In genomic region chr9:58055666-58056065, GRCm38 (mm10) we compare ENCODE assay signal across 16 mouse cellular contexts. TPM values are rescaled to one million over a fixed set of nuclear protein-coding genes. Genes with fewer than 3 reads are reported as not detected.
DNase-seq lines count a peak whose midpoint lies in the region; ATAC-seq and TF ChIP-seq lines count a peak whose summit lies in the region.
"Had no signal": no experiment of that assay in that cellular context is flagged by ENCODE, and none has a peak within 500 bp of the region (broad histone marks: within the 10 kb centered on the region; RNA-seq: fewer than 3 reads in every experiment).

No protein-coding gene starts in this region.

- DNase-seq in kidney, adult 11 months, result peak; percentile 46
- no peak for DNase-seq in kidney, postnatal 14 days
- DNase-seq in neural tube, embryonic 10.5 days (ENCODE audit: extremely low spot score, low spot score), result no peak
- no peak for DNase-seq in forebrain, postnatal 0 days
- no peak for DNase-seq in liver, postnatal 0 days
- no peak for DNase-seq in left cerebral cortex, adult 11 months (ENCODE audit: low spot score)
- no peak for DNase-seq in heart, postnatal 4 days
- DNase-seq: adrenal gland, postnatal 14 days; cerebellum, adult 9-10 months; embryo, embryonic 11 days; liver; lung, adult 2 months; lung, postnatal 4 days; right cerebral cortex, adult 18-20 months had no signal

- peaks cover 8% of the 10 kb centered on the region for H3K4me1 ChIP-seq in neural tube, embryonic 14.5 days (ENCODE audit: control insufficient read depth, insufficient read depth, low read length)
- H3K4me1 ChIP-seq in forebrain, postnatal 0 days (ENCODE audit: insufficient read depth), result peaks cover 27% of the 10 kb centered on the region
- no peaks in the 10 kb centered on the region for H3K4me1 ChIP-seq in liver, postnatal 0 days (ENCODE audit: insufficient read depth)
- H3K4me1 ChIP-seq: stomach, embryonic 15.5 days had no signal

- H3K27ac ChIP-seq in neural tube, embryonic 14.5 days (ENCODE audit: low read depth, low read length), result no peak overlapping the region
- H3K27ac ChIP-seq in forebrain, postnatal 0 days (ENCODE audit: low read depth, low read length), result no peak overlapping the region
- H3K27ac ChIP-seq in liver, postnatal 0 days (ENCODE audit: low read depth), result no peak overlapping the region
- H3K27ac ChIP-seq: stomach, embryonic 15.5 days had no signal

- H3K9ac ChIP-seq in neural tube, embryonic 14.5 days (replicated peaks; ENCODE audit: low read depth, low read length), result 0 out of 2 replicates have a peak overlapping the region, but pooled peaks have one; percentile 7
- no peak overlapping the region for H3K9ac ChIP-seq in forebrain, postnatal 0 days
- H3K9ac ChIP-seq in liver, postnatal 0 days (replicated peaks), result no peak overlapping the region
- H3K9ac ChIP-seq: stomach, embryonic 15.5 days had no signal

- no peak overlapping the region for H3K4me2 ChIP-seq in neural tube, embryonic 14.5 days (ENCODE audit: low read depth, low read length)
- no peak overlapping the region for H3K4me2 ChIP-seq in forebrain, postnatal 0 days (ENCODE audit: low read depth)
- H3K4me2 ChIP-seq in liver, postnatal 0 days (ENCODE audit: low read depth, low read length), result no peak overlapping the region
- H3K4me2 ChIP-seq: stomach, embryonic 15.5 days had no signal

- TF ChIP-seq EP300 in liver, postnatal 0 days (IDR thresholded peaks at IDR 0.05; ENCODE audit: low read depth), result no peak

- no peak overlapping the region for H3K4me3 ChIP-seq in neural tube, embryonic 14.5 days (ENCODE audit: low read depth, low read length)
- no peak overlapping the region for H3K4me3 ChIP-seq in forebrain, postnatal 0 days (ENCODE audit: low read depth, low read length)
- no peak overlapping the region for H3K4me3 ChIP-seq in liver, postnatal 0 days (ENCODE audit: low read depth, low read length)
- H3K4me3 ChIP-seq: stomach, embryonic 15.5 days had no signal

- H3K9me3 ChIP-seq in neural tube, embryonic 14.5 days (ENCODE audit: control insufficient read depth, low read length), result no peaks in the 10 kb centered on the region
- H3K9me3 ChIP-seq in forebrain, postnatal 0 days (ENCODE audit: low read length), result no peaks in the 10 kb centered on the region
- H3K9me3 ChIP-seq in liver, postnatal 0 days (ENCODE audit: low read length), result no peaks in the 10 kb centered on the region
- H3K9me3 ChIP-seq: stomach, embryonic 15.5 days had no signal

- ATAC-seq in neural tube, embryonic 14.5 days (ENCODE audit: low read depth), result no peak
- peak; percentile 33; the same call in 1 of the 2 replicates for ATAC-seq in forebrain, postnatal 0 days
- no peak for ATAC-seq in liver, postnatal 0 days

- TF ChIP-seq CTCF in forebrain, postnatal 0 days (IDR thresholded peaks at IDR 0.05; ENCODE audit: low read depth), result no peak
- no peak for TF ChIP-seq CTCF in liver, postnatal 0 days (IDR thresholded peaks at IDR 0.05; ENCODE audit: low read depth)

- H3K36me3 ChIP-seq in neural tube, embryonic 14.5 days (ENCODE audit: control insufficient read depth, insufficient read depth, low read length), result no peaks in the 10 kb centered on the region
- H3K36me3 ChIP-seq in forebrain, postnatal 0 days (ENCODE audit: insufficient read depth), result no peaks in the 10 kb centered on the region
- no peaks in the 10 kb centered on the region for H3K36me3 ChIP-seq in liver, postnatal 0 days (replicated peaks; ENCODE audit: insufficient read depth, low read length)
- H3K36me3 ChIP-seq: stomach, embryonic 15.5 days had no signal

- 64% methylated on average over 5 of the region's 5 CpGs for WGBS in neural tube, embryonic 14.5 days
- 75% methylated on average over 5 of the region's 5 CpGs for WGBS in forebrain, postnatal 0 days
- 79% methylated on average over 5 of the region's 5 CpGs for WGBS in liver, postnatal 0 days (ENCODE audit: insufficient replicate concordance)

- no peaks in the 10 kb centered on the region for H3K27me3 ChIP-seq in neural tube, embryonic 14.5 days (ENCODE audit: control insufficient read depth, insufficient read depth, low read length)
- no peaks in the 10 kb centered on the region for H3K27me3 ChIP-seq in forebrain, postnatal 0 days (ENCODE audit: insufficient read depth, low read length)
- 0 out of 2 replicates have a peak, but pooled peaks cover 6% of the 10 kb centered on the region for H3K27me3 ChIP-seq in liver, postnatal 0 days (ENCODE audit: insufficient read depth, low read length)
- H3K27me3 ChIP-seq: stomach, embryonic 15.5 days had no signal

RNA-seq across cellular contexts. Expression of gene Stra6, which starts 7.9 kb away (rescaled TPM):
- 6.0 and 28.4 TPM in 2 replicates for polyA plus RNA-seq in neural tube, embryonic 14.5 days (2014; fragmentation: Nextera tagmentation; extraction: Ambion mirVana)
- 13.9 and 16.2 TPM in 2 replicates for total RNA-seq in forebrain, postnatal 0 days (2014; rRNA removed)
- polyA plus RNA-seq in forebrain, postnatal 0 days (2015; fragmentation: Nextera tagmentation; extraction: Ambion mirVana), result 9.6 and 11.0 TPM in 2 replicates
- not detected in 2 replicates for polyA plus RNA-seq in liver, postnatal 0 days (2015; fragmentation: Nextera tagmentation; extraction: Ambion mirVana)
- under 1 TPM; 0.11 to 0.26 TPM for total RNA-seq in heart, postnatal 4 days (2021)

RNA-seq across cellular contexts. Expression of gene Cyp11a1, which starts 49.5 kb away (rescaled TPM):
- polyA plus RNA-seq in neural tube, embryonic 14.5 days (2014; fragmentation: Nextera tagmentation; extraction: Ambion mirVana), result 0.43 and 0.71 TPM in 2 replicates
- total RNA-seq in forebrain, postnatal 0 days (2014; rRNA removed), result 0.29 and 1.2 TPM in 2 replicates
- 0.77 and 0.88 TPM in 2 replicates for polyA plus RNA-seq in forebrain, postnatal 0 days (2015; fragmentation: Nextera tagmentation; extraction: Ambion mirVana)
- 0.43 and 0.51 TPM in 2 replicates for polyA plus RNA-seq in liver, postnatal 0 days (2015; fragmentation: Nextera tagmentation; extraction: Ambion mirVana)
- under 1 TPM; 0.45 to 0.69 TPM for total RNA-seq in heart, postnatal 4 days (2021)
